Mouse (Mus musculus): ENCODE data around the gene Mbtps2. TPM values are rescaled to one million over a fixed set of nuclear protein-coding genes. Genes with fewer than 3 reads are reported as not detected.

The Mbtps2 gene
- polyA plus RNA-seq, 1 experiment, result not detected

DNA sequence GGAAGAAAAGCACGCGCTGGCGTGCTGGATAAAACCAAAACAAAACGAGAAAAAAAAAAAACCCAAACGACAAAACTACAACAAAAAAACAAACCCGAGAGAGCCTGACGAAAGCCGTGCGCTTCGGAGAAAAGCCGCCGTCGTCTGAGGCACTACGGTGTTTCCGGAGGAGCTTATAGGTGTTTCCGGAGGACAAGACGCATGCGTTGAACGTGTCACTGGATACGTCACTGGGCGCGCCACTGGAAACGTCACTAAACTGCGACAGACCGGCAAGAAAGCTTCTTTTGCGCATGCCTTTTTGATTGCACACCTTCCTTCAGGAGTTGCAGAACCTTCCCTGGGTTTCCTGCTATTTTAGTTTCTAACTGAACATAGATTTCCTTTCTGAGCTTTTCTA is 29.7 kb downstream of the Mbtps2 start, which contains the start of gene Yy2:
Gene Yy2, minus strand, starts transcription at position 146 of the 400 bp plus-strand sequence.
- Histone ChIP-seq H3K4me3 (ENCODE audit: insufficient read depth, low read depth, low read length) (no peak within 1 kb of the TSS), H3K27ac (ENCODE audit: insufficient read depth, low read depth, low read length) (no peak within 1 kb of the TSS), H3K4me1 (ENCODE audit: control insufficient read depth, insufficient read depth, low read length) (no peaks in the 10 kb centered on the region)
- 90% methylated on average over 26 of the region's 26 CpGs for WGBS
- TF ChIP-seq CTCF (IDR thresholded peaks at IDR 0.05; ENCODE audit: insufficient read depth, low read depth, low read length), result no peak
- TF ChIP-seq POLR2A (IDR thresholded peaks at IDR 0.05; ENCODE audit: insufficient read depth, low read depth, low read length), result no peak

DNA sequence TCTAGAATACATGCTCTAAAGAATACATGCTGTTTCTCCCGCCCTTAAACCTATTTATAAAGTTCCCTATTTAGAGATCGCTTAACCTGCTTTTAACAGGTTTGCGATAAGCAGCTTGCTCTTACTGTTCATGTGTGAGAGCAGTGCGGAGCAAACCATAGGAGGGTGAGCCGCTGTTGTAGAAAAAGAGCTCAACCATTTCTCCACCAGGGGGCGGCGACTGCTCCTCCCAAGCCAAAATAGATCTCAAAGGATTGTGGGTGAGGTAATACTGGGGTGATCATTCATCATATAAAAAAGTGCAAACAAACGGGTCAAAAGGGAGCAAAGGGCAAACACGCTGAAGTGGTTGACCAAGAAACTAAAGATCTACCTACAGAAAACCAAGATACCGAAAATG is 34.7 kb downstream of the Mbtps2 start:
- TF ChIP-seq POLR2A (IDR thresholded peaks at IDR 0.05; ENCODE audit: insufficient read depth, low read depth, low read length) (no peak), CTCF (IDR thresholded peaks at IDR 0.05; ENCODE audit: insufficient read depth, low read depth, low read length) (no peak)
- Histone ChIP-seq H3K4me1 (ENCODE audit: control insufficient read depth, insufficient read depth, low read length) (no peaks in the 10 kb centered on the region), H3K27ac (ENCODE audit: insufficient read depth, low read depth, low read length) (no peak overlapping the region), H3K4me3 (ENCODE audit: insufficient read depth, low read depth, low read length) (no peak overlapping the region)
- WGBS, result 85% methylated on average over 10 of the region's 10 CpGs

DNA sequence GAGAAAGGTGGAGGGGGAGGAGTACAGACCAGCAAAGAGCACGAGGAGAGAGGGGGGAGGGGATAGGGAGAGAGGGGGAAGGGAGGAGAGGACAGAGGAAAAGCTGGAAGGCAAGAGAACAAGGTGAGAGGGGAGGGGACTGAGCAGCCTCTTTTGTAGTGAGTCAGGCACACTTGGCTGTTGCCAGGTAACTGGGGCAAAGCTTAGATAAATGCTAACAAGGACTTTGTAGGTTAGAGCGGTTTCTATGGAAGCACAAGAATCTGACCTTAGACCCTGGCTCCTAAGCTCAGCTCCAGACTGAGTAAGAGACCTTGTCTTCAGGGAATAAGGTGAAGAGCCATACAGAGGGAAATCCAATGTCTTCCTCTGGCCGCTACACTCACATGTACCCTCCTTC is 51.4 kb downstream of the Mbtps2 start:
- 46% methylated on average over 3 of the region's 3 CpGs for whole genome bisulfite sequencing
- Histone ChIP-seq H3K4me1 (ENCODE audit: control insufficient read depth, insufficient read depth, low read length) (no peaks in the 10 kb centered on the region), H3K4me3 (ENCODE audit: insufficient read depth, low read depth, low read length) (no peak overlapping the region), H3K27ac (ENCODE audit: insufficient read depth, low read depth, low read length) (no peak overlapping the region)
- TF ChIP-seq POLR2A (IDR thresholded peaks at IDR 0.05; ENCODE audit: insufficient read depth, low read depth, low read length) (no peak), CTCF (IDR thresholded peaks at IDR 0.05; ENCODE audit: insufficient read depth, low read depth, low read length) (no peak)

- H3K4me1 ChIP-seq (ENCODE audit: control insufficient read depth, insufficient read depth, low read length), result no peaks in the 10 kb centered on the region
- no peak overlapping the region for H3K4me3 ChIP-seq (ENCODE audit: insufficient read depth, low read depth, low read length)
- no peak overlapping the region for H3K27ac ChIP-seq (ENCODE audit: insufficient read depth, low read depth, low read length)
- no peak for TF ChIP-seq POLR2A (IDR thresholded peaks at IDR 0.05; ENCODE audit: insufficient read depth, low read depth, low read length)
- TF ChIP-seq CTCF (IDR thresholded peaks at IDR 0.05; ENCODE audit: insufficient read depth, low read depth, low read length), result no peak
- WGBS, result 60% methylated on average over 5 of the region's 5 CpGs
These were observed 92.1 kb downstream of the Mbtps2 start for GRCm38 (mm10) chrX:157506400-157506799.

DNA sequence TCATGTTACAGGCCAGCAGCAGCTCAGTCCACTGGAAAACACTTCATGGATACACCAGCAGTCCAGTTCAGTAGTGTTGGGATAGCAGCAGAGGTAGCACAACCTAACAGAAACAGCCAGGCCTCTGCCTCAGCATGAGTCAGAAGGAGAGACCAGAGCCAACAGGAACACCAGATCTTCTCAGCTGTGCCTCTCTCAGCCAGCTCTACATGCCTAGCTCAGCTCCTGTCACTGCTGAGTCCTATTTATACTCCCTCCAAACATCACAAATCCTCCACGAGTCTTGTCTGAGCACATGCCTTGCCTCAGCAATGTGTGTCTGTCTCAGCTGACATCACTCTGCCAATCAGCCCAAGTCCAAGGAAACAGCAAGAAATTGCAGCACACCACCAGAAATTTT is 94.0 kb downstream of the Mbtps2 start:
- H3K4me3 ChIP-seq (ENCODE audit: insufficient read depth, low read depth, low read length), result no peak overlapping the region
- H3K27ac ChIP-seq (ENCODE audit: insufficient read depth, low read depth, low read length), result no peak overlapping the region
- 74% methylated on average over 1 of the region's 1 CpGs for WGBS
- TF ChIP-seq CTCF (IDR thresholded peaks at IDR 0.05; ENCODE audit: insufficient read depth, low read depth, low read length), result no peak
- no peak for TF ChIP-seq POLR2A (IDR thresholded peaks at IDR 0.05; ENCODE audit: insufficient read depth, low read depth, low read length)
- no peaks in the 10 kb centered on the region for H3K4me1 ChIP-seq (ENCODE audit: control insufficient read depth, insufficient read depth, low read length)

GRCm38 (mm10) chrX:157501871-157502270 is 96.6 kb downstream of the Mbtps2 start:
- Histone ChIP-seq H3K27ac (ENCODE audit: insufficient read depth, low read depth, low read length) (no peak overlapping the region), H3K4me3 (ENCODE audit: insufficient read depth, low read depth, low read length) (no peak overlapping the region), H3K4me1 (ENCODE audit: control insufficient read depth, insufficient read depth, low read length) (no peaks in the 10 kb centered on the region)
- WGBS, result 71% methylated on average over 2 of the region's 2 CpGs
- TF ChIP-seq CTCF (IDR thresholded peaks at IDR 0.05; ENCODE audit: insufficient read depth, low read depth, low read length), result no peak
- TF ChIP-seq POLR2A (IDR thresholded peaks at IDR 0.05; ENCODE audit: insufficient read depth, low read depth, low read length), result no peak

DNA sequence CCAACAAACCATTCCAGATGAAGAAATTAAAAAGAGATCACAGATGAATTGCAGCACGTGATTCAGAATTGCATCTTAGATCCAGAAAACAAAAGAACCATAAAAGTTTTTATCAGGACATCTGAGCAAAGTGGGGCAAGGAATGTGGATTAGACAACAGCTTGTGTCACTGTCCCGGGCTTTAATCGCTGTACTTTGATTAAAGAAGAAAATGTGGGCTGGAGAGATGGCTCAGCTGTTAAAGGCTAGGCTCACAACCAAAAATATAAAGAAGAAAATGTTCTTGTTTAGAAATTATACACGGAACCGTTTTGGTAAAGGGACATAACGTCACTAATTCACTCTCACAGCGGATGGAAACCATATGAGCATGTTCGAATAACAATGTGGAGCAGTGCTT is 98.5 kb downstream of the Mbtps2 start:
- Histone ChIP-seq H3K4me3 (ENCODE audit: insufficient read depth, low read depth, low read length) (no peak overlapping the region), H3K4me1 (ENCODE audit: control insufficient read depth, insufficient read depth, low read length) (no peaks in the 10 kb centered on the region), H3K27ac (ENCODE audit: insufficient read depth, low read depth, low read length) (no peak overlapping the region)
- 82% methylated on average over 8 of the region's 8 CpGs for WGBS
- no peak for TF ChIP-seq POLR2A (IDR thresholded peaks at IDR 0.05; ENCODE audit: insufficient read depth, low read depth, low read length)
- TF ChIP-seq CTCF (IDR thresholded peaks at IDR 0.05; ENCODE audit: insufficient read depth, low read depth, low read length), result no peak

DNA sequence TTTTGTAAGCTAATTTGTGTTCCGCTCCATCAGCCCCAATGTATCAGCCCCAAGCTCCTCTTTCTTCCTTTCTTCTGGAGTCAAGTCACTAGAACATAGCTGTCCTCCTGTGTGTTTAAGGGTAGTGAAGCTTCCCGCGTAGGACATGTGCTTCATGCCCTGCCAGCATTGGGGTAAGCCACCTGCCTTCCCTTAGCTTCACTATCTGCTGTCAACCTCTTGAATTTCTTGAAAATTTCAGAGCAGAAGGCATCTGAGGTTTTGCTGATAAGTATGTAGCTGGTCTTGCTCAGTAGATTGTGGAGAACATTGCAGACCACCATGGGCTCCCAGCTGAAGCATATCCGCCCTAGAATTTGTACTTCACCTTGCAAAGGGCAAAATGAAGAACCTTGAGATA is 105.4 kb downstream of the Mbtps2 start:
- H3K4me1 ChIP-seq (ENCODE audit: control insufficient read depth, insufficient read depth, low read length), result no peaks in the 10 kb centered on the region
- no peak overlapping the region for H3K4me3 ChIP-seq (ENCODE audit: insufficient read depth, low read depth, low read length)
- no peak overlapping the region for H3K27ac ChIP-seq (ENCODE audit: insufficient read depth, low read depth, low read length)
- 81% methylated on average over 4 of the region's 4 CpGs for WGBS
- TF ChIP-seq CTCF (IDR thresholded peaks at IDR 0.05; ENCODE audit: insufficient read depth, low read depth, low read length) (no peak), POLR2A (IDR thresholded peaks at IDR 0.05; ENCODE audit: insufficient read depth, low read depth, low read length) (no peak)

GRCm38 (mm10) chrX:157491944-157492726 is 106.4 kb downstream of the Mbtps2 start, which contains the start of gene Sms:
Gene Sms, minus strand, starts transcription at chrX:157492287.
- H3K4me1 ChIP-seq (ENCODE audit: control insufficient read depth, insufficient read depth, low read length), result no peaks in the 10 kb centered on the region
- WGBS, result 24% methylated on average over 39 of the region's 45 CpGs
- TF ChIP-seq POLR2A (IDR thresholded peaks at IDR 0.05; ENCODE audit: insufficient read depth, low read depth, low read length) (no peak), CTCF (IDR thresholded peaks at IDR 0.05; ENCODE audit: insufficient read depth, low read depth, low read length) (no peak)

More at GRCm38 (mm10) chrX:157491944-157492726, 106.4 kb downstream of the Mbtps2 start, which contains the start of gene Sms:
- peak within 1 kb of the TSS; percentile 88 for H3K4me3 ChIP-seq (ENCODE audit: insufficient read depth, low read depth, low read length)
- peak within 1 kb of the TSS; percentile 44; the same call in 1 of the 2 replicates for H3K27ac ChIP-seq (ENCODE audit: insufficient read depth, low read depth, low read length)

Data from olfactory bulb, adult 2 months (tissue).